Mouse (Mus musculus) layer of hippocampus, postnatal 36 days (tissue): ENCODE measurements around the gene Rabl6. TPM values are rescaled to one million over a fixed set of nuclear protein-coding genes. Genes with fewer than 3 reads are reported as not detected.
A peak's percentile ranks its signal among the peaks of the same experiment; 100 is the strongest.

Source experiments
- DNase-seq, 2 experiments: peaks; one replicate each; pipeline ENCODE4 v3.0.0; 2022
- total RNA-seq, 2 experiments: library from RNA; stranded (reverse); gene quantifications; 2 replicates each; pipeline ENCODE4 v1.2.3; 2021

Gene Rabl6
- total RNA-seq, 2 experiments from 2014 or later = 142 to 155 TPM

- no peak for DNase-seq
Measured at GRCm38 (mm10) chr2:25541644-25542367, 66.5 kb downstream of the Rabl6 start.

- no peak for DNase-seq
Measured at GRCm38 (mm10) chr2:25540541-25540948, 67.8 kb downstream of the Rabl6 start.

GRCm38 (mm10) chr2:25536531-25536930, 71.8 kb downstream of the Rabl6 start:
- no peak for DNase-seq

GRCm38 (mm10) chr2:25534866-25535182, 73.5 kb downstream of the Rabl6 start:
- no peak for DNase-seq

- peak in 1 of 2 experiments; percentile 37 for DNase-seq
Measured at GRCm38 (mm10) chr2:25534178-25534865, 74.0 kb downstream of the Rabl6 start.

- DNase-seq = no peak
Measured at GRCm38 (mm10) chr2:25533707-25534106, 74.6 kb downstream of the Rabl6 start.

Other genes starting within 250 kb of the Rabl6 start
- gene Uap1l1, start 242.8 kb downstream of the Rabl6 start, total RNA-seq = 10 to 100 TPM; 10.8 to 13.8 TPM
- gene Sapcd2, start 236.2 kb downstream of the Rabl6 start, total RNA-seq = 1 to 10 TPM; 3.7 to 4.6 TPM
- gene Entpd2, start 212.6 kb downstream of the Rabl6 start, total RNA-seq = 10 to 100 TPM; 14.9 to 16.1 TPM
- gene Npdc1, start 209.2 kb downstream of the Rabl6 start, total RNA-seq = 100 to 1,000 TPM; 422 to 431 TPM
- under 1 TPM; 0.87 to 0.94 TPM for gene Fut7, start 185.3 kb downstream of the Rabl6 start, total RNA-seq
- gene Abca2, start 179.8 kb downstream of the Rabl6 start, total RNA-seq = 100 to 1,000 TPM; 147 to 167 TPM
- gene Clic3, start 151.7 kb downstream of the Rabl6 start, total RNA-seq = under 1 TPM in 1 of 2 experiments, not detected in 1; 0.66 TPM
- gene Paxx, start 147.4 kb downstream of the Rabl6 start, total RNA-seq = 10 to 100 TPM; 46.2 to 62.8 TPM
- gene Ptgds, start 138.5 kb downstream of the Rabl6 start, total RNA-seq = 100 to 1,000 TPM; 435 to 800 TPM
- gene Lcn12, start 114.6 kb downstream of the Rabl6 start, total RNA-seq = not detected
- 100 to 1,000 TPM; 115 to 116 TPM for gene Fbxw5, start 107.8 kb downstream of the Rabl6 start, total RNA-seq
- 1 to 10 TPM in 1 of 2 experiments, under 1 TPM in 1; 0.88 to 1.5 TPM for gene C8g, start 106.8 kb downstream of the Rabl6 start, total RNA-seq
- gene Traf2, start 61.6 kb downstream of the Rabl6 start, total RNA-seq = 10 to 100 TPM; 11.9 to 12.6 TPM
- gene Edf1, start 50.7 kb downstream of the Rabl6 start, total RNA-seq = 100 to 1,000 TPM; 200 to 212 TPM
- gene Mamdc4, start 33.7 kb downstream of the Rabl6 start, total RNA-seq = 1 to 10 TPM; 3.1 to 3.2 TPM
- gene Phpt1, start 33.3 kb downstream of the Rabl6 start, total RNA-seq = 10 to 100 TPM; 62.5 to 68.3 TPM
- 100 to 1,000 TPM in 1 of 2 experiments, 10 to 100 TPM in 1; 96.4 to 117 TPM for gene Ajm1, start 26.8 kb downstream of the Rabl6 start, total RNA-seq
- gene Ccdc183, start 9.2 kb upstream of the Rabl6 start, total RNA-seq = not detected
- 10 to 100 TPM; 13.1 to 16.6 TPM for gene Tmem141, start 13.5 kb upstream of the Rabl6 start, total RNA-seq
- gene Fcna, start 19.5 kb upstream of the Rabl6 start, total RNA-seq = under 1 TPM; 0.32 to 0.43 TPM
- not detected for gene Lcn8, start 44.6 kb upstream of the Rabl6 start, total RNA-seq
- gene Lcn5, start 49.4 kb upstream of the Rabl6 start, total RNA-seq = not detected
- gene Lcn6, start 68.3 kb upstream of the Rabl6 start, total RNA-seq = not detected
- not detected for gene Lcn10, start 74.2 kb upstream of the Rabl6 start, total RNA-seq
- not detected for gene Obp2a, start 91.5 kb upstream of the Rabl6 start, total RNA-seq
- gene Bmyc, start 98.2 kb upstream of the Rabl6 start, total RNA-seq = 10 to 100 TPM; 82.1 to 87.9 TPM
- under 1 TPM in 1 of 2 experiments, not detected in 1; 0.85 TPM for gene Obp2b, start 128.5 kb upstream of the Rabl6 start, total RNA-seq
- gene Lcn3, start 157.0 kb upstream of the Rabl6 start, total RNA-seq = not detected
- gene Lcn11, start 168.5 kb upstream of the Rabl6 start, total RNA-seq = not detected
- not detected for gene Gm13539, start 173.7 kb upstream of the Rabl6 start, total RNA-seq
- gene Glt6d1, start 207.3 kb upstream of the Rabl6 start, total RNA-seq = not detected
- gene Lcn9, start 214.6 kb upstream of the Rabl6 start, total RNA-seq = not detected
- gene Sohlh1, start 238.7 kb upstream of the Rabl6 start, total RNA-seq = not detected